Mouse (Mus musculus) neural tube, embryonic 15.5 days (tissue): ENCODE data around the gene Wap. TPM values are rescaled to one million over a fixed set of nuclear protein-coding genes. Genes with fewer than 3 reads are reported as not detected.

Experiments
- ATAC-seq: fragments of 200-750 bp; cut with Nextera tagmentation; 2 replicates; pipeline ENCODE4 v1.8.0; 2017; ENCODE audit warnings: mild to moderate bottlenecking, moderate TSS enrichment, moderate library complexity; ENCODE audit not compliant: low FRiP score
- H3K27ac ChIP-seq: fragments of 300-500 bp; sonication (generic); replicated peaks from 2 replicates; pipeline ENCODE4 v1.5.1; 2015; ENCODE audit warnings: mild to moderate bottlenecking, inconsistent platforms
- H3K27me3 ChIP-seq: fragments of 300-500 bp; sonication (generic); replicated peaks from 2 replicates; pipeline ENCODE4 v1.6.1; 2015; ENCODE audit warnings: inconsistent platforms
- H3K36me3 ChIP-seq: fragments of 300-500 bp; sonication (generic); 2 replicates; pipeline ENCODE4 v1.6.1; 2015; ENCODE audit warnings: inconsistent platforms
- H3K4me1 ChIP-seq: fragments of 300-500 bp; sonication (generic); 2 replicates; pipeline ENCODE4 v1.6.1; 2015; ENCODE audit warnings: inconsistent platforms
- H3K4me2 ChIP-seq: fragments of 300-500 bp; sonication (generic); 2 replicates; pipeline ENCODE4 v1.6.1; 2015; ENCODE audit warnings: inconsistent platforms, mild to moderate bottlenecking, moderate library complexity
- H3K4me3 ChIP-seq: fragments of 300-500 bp; sonication (generic); replicated peaks from 2 replicates; pipeline ENCODE4 v1.5.1; 2015; ENCODE audit warnings: mild to moderate bottlenecking, inconsistent platforms
- H3K9ac ChIP-seq: fragments of 300-500 bp; sonication (generic); replicated peaks from 2 replicates; pipeline ENCODE4 v1.6.1; 2015; ENCODE audit warnings: mild to moderate bottlenecking, inconsistent platforms
- H3K9me3 ChIP-seq: fragments of 300-500 bp; sonication (generic); replicated peaks from 2 replicates; pipeline ENCODE4 v1.6.1; 2016; ENCODE audit warnings: inconsistent platforms
- WGBS: fragments of 180-500 bp; shearing (Covaris S2); methylation state at CpG from one replicate; pipeline ENCODE4 v1.1.7; 2015; ENCODE audit warnings: mixed read lengths; 5-methylcytosine and 5-hydroxymethylcytosine counted together
- polyA plus RNA-seq: library from polyadenylated mRNA; unstranded; fragments of >200 nt; fragmentation: Nextera tagmentation; extraction: Ambion mirVana; gene quantifications from 2 replicates; pipeline ENCODE4 v1.2.1, GENCODE M21; 2015

Wap gene
- polyA plus RNA-seq, 1 experiment from 2014 or later: not detected

DNA sequence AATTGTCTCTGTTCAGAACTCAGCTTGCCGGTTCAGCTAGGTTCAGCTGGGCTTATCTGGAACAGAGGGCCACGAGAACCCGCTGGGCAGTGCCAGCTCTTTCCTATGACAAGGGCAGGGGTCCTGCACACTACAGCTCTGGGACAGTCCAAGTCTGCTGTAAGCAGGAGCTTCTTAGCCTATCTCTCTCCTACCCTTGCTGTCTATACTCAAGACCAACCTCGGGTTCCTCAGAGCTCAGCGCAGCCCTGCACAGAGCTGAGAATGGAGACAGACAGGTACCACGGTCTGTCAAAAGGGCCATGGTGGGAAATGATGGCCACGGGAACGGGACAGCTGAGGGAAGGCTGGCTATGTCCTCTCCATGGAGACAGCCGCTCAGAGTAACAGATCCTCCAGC is 35.2 kb downstream of the Wap start:
- ATAC-seq: no peak
- H3K4me2 ChIP-seq: peak overlapping the region; percentile 89
- peak overlapping the region; percentile 68 for H3K9ac ChIP-seq
- peak overlapping the region; percentile 56 for H3K4me3 ChIP-seq
- peaks cover 23% of the 10 kb centered on the region for H3K36me3 ChIP-seq
- no peaks in the 10 kb centered on the region for H3K27me3 ChIP-seq
- peak overlapping the region; percentile 99 for H3K27ac ChIP-seq
- no peaks in the 10 kb centered on the region for H3K9me3 ChIP-seq
- 76% methylated on average over 9 of the region's 9 CpGs for WGBS
- H3K4me1 ChIP-seq: peaks cover 87% of the 10 kb centered on the region

DNA sequence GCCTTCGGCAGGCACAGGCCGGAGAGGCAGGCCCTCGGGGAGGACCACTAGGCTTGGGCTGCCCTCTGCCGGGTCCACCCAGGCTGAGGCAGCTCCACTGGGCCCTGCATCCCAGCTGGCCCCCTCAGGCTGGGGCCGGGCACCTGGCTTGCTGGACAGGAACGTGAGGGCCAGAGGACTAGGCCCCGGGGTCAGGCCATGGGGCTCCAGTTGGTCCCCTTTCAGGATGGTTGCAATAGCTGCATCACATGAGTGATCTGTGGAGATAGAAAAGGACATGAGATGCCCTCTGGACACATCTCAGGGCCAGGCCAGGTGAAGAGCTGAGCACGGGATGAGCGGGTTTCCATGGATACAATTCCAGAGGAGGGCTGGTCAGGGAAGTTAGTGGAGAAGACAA is 35.8 kb downstream of the Wap start:
- Histone ChIP-seq H3K4me3 (no peak overlapping the region), H3K4me1 (peaks cover 93% of the 10 kb centered on the region), H3K27me3 (no peaks in the 10 kb centered on the region), H3K4me2 (peak overlapping the region; percentile 89), H3K9ac (0 out of 2 replicates have a peak overlapping the region, but pooled peaks have one; percentile 17), H3K36me3 (peaks cover 29% of the 10 kb centered on the region), H3K9me3 (no peaks in the 10 kb centered on the region), H3K27ac (0 out of 2 replicates have a peak overlapping the region, but pooled peaks have one; percentile 9)
- WGBS: 79% methylated on average over 9 of the region's 9 CpGs
- ATAC-seq: no peak

DNA sequence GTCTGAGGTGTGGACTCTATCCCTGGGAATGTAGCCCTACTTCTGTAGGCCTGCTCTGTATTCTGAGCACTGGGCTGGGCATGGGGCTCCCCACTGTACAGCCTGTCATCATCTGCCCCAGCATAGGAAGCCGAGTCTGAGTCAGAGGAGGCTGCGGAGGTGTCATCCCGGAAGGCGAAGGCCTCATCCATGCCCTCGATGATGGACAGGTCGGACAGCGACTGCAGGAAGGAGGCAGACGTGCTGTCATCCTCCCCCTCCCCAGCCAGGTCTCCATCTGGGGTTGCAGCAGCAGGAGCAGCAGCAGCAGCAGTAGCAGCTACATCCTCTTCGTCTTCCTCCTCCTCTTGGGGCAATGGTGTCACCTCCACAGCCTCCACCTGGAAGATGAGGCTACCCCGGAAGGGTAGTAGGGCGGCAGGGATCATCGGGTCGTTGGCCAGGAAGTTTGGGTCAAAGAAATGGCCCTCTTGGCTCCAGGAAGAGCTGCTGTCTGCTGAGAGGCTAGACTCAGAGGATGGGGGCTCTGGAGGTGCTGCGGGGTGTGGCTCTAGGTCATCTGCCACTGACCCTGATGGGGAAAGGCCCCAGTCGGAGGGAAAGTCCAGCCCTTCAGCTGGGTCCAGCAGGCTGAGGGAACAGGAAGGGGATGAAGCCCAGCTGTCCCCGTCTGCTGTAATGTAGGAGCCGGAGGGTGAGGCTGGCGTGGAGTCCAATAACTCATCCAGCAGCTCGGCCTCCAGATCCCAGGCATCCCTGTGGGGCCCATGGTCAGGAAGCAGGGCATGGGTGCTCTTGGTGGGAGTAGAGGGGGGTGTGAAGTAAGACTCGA is 36.6 kb downstream of the Wap start:
- peaks cover 91% of the 10 kb centered on the region for H3K4me1 ChIP-seq
- no peak overlapping the region for H3K4me3 ChIP-seq
- no peaks in the 10 kb centered on the region for H3K9me3 ChIP-seq
- ATAC-seq: no peak
- H3K9ac ChIP-seq: no peak overlapping the region
- WGBS: 79% methylated on average over 20 of the region's 20 CpGs
- H3K36me3 ChIP-seq: peaks cover 37% of the 10 kb centered on the region
- no peaks in the 10 kb centered on the region for H3K27me3 ChIP-seq
- H3K27ac ChIP-seq: 0 out of 2 replicates have a peak overlapping the region, but pooled peaks have one; percentile 9
- peak overlapping the region; percentile 89 for H3K4me2 ChIP-seq

DNA sequence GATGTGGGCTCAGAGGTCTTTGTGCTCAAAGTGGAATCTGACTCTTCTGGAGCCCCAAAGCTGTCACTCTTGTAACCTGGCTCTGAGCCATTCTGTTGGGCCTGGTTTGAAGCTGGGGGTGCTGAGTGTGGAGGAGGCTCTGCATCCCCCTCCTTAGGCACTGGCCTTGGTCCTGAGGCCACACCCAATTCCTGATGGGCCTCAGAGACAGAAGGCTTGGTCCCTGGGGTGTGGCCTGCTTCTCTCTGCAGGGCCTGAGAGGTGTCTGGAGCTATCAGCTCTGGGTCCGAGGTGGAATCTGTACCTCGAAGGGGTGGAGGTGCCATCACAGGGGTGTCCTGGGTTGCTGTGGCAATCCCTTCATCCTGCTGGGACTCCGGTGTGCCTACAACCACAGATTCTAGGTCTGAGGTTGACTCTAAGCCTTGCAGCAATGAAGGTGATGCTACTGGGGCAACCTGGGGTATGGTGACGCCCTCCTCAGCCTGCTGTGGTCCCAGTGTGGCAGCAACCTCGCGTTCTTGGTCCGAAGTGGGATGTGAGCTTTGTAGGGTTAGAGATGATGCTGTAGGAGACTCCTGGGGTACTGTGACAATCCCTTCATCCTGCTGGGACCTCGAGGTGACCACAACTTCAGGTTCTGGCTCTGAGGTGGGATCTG is 38.0 kb downstream of the Wap start:
- Histone ChIP-seq H3K36me3 (peaks cover 51% of the 10 kb centered on the region), H3K9ac (no peak overlapping the region), H3K9me3 (no peaks in the 10 kb centered on the region), H3K4me3 (no peak overlapping the region), H3K4me2 (no peak overlapping the region), H3K4me1 (peaks cover 79% of the 10 kb centered on the region), H3K27ac (peak overlapping the region; percentile 81; the same call in 1 of the 2 replicates), H3K27me3 (no peaks in the 10 kb centered on the region)
- 88% methylated on average over 8 of the region's 8 CpGs for WGBS
- no peak for ATAC-seq

DNA sequence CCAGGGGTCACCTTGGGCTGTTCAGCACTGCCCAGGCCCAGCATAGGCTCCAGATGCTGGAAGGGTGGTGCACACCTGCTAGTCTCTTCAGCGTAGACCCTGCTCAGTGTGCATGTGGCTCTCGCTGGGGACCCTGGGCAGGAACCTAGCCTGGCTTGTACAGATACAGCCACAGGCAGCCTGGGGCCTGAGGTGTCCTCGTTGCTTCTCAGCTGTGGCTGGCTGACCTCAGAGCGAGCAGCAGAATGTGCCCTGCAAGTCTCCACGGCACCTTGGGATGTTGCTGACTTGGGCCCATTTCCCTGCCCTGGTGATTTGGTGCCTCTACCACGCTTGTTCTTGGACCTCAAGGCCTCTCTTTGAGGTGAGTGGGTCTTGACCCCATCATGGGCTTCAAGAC is 38.6 kb downstream of the Wap start:
- H3K4me3 ChIP-seq: 0 out of 2 replicates have a peak overlapping the region, but pooled peaks have one; percentile 22
- peaks cover 74% of the 10 kb centered on the region for H3K4me1 ChIP-seq
- peaks cover 56% of the 10 kb centered on the region for H3K36me3 ChIP-seq
- H3K9ac ChIP-seq: peak overlapping the region; percentile 40; the same call in 1 of the 2 replicates
- H3K9me3 ChIP-seq: no peaks in the 10 kb centered on the region
- 81% methylated on average over 6 of the region's 6 CpGs for WGBS
- peak; percentile 13; the same call in 1 of the 2 replicates for ATAC-seq
- H3K27ac ChIP-seq: peak overlapping the region; percentile 81
- peak overlapping the region; percentile 54 for H3K4me2 ChIP-seq
- H3K27me3 ChIP-seq: no peaks in the 10 kb centered on the region

DNA sequence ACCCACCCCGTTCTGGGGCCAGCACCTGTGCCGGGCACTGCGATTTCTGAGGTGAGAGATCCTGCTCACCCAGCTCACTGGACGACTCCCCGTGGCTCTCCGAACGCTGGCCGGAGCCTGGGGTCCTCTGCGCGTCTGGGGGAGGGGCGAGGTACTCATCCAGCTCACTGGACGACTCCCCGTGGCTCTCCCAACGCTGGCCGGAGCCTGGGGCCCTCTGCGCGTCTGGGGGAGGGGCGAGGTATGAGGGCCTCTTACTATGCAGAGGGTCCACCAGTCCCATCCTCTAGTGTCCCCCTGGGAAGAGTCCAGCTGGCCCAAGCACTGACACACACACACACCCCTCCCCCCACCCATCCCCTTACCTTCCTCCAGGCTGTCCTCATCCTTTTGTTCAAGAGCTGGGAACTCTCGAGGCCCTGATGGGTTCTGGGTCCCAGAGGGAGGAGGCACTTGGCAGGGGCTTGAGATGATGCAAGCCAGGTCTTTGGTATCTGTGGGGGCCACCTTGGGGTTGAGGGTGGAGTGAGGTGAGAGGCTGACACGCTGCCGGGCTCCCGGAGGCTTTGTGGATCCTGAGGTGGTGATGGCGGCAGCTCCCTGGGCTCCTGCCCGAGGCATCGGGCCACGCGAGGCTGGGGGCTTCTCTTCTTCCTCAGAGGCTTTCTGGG is 39.3 kb downstream of the Wap start:
- Histone ChIP-seq H3K4me2 (peak overlapping the region; percentile 54), H3K36me3 (peaks cover 62% of the 10 kb centered on the region), H3K9ac (peak overlapping the region; percentile 40), H3K9me3 (no peaks in the 10 kb centered on the region), H3K4me1 (peaks cover 67% of the 10 kb centered on the region), H3K4me3 (peak overlapping the region; percentile 22; the same call in 1 of the 2 replicates), H3K27me3 (no peaks in the 10 kb centered on the region), H3K27ac (peak overlapping the region; percentile 81)
- WGBS: 11% methylated on average over 27 of the region's 27 CpGs
- ATAC-seq: peak; percentile 29; the same call in 1 of the 2 replicates

GRCm38 (mm10) chr11:6598191-6598889 is 40.1 kb downstream of the Wap start:
- peaks cover 70% of the 10 kb centered on the region for H3K36me3 ChIP-seq
- H3K4me2 ChIP-seq: peak overlapping the region; percentile 54
- H3K4me3 ChIP-seq: 0 out of 2 replicates have a peak overlapping the region, but pooled peaks have one; percentile 22
- peak overlapping the region; percentile 81 for H3K27ac ChIP-seq
- peak overlapping the region; percentile 40 for H3K9ac ChIP-seq
- ATAC-seq: 0 out of 2 replicates have a peak, but pooled peaks have one; percentile 3
- H3K9me3 ChIP-seq: no peaks in the 10 kb centered on the region
- no peaks in the 10 kb centered on the region for H3K27me3 ChIP-seq
- 53% methylated on average over 19 of the region's 19 CpGs for WGBS
- H3K4me1 ChIP-seq: peaks cover 59% of the 10 kb centered on the region

GRCm38 (mm10) chr11:6597523-6597922 is 40.9 kb downstream of the Wap start:
- ATAC-seq: peak; percentile 12; the same call in 1 of the 2 replicates
- Histone ChIP-seq H3K36me3 (peaks cover 77% of the 10 kb centered on the region), H3K9ac (no peak overlapping the region), H3K4me2 (no peak overlapping the region), H3K4me1 (peaks cover 51% of the 10 kb centered on the region), H3K4me3 (no peak overlapping the region), H3K9me3 (no peaks in the 10 kb centered on the region), H3K27me3 (no peaks in the 10 kb centered on the region), H3K27ac (peak overlapping the region; percentile 81)
- 59% methylated on average over 7 of the region's 7 CpGs for WGBS

DNA sequence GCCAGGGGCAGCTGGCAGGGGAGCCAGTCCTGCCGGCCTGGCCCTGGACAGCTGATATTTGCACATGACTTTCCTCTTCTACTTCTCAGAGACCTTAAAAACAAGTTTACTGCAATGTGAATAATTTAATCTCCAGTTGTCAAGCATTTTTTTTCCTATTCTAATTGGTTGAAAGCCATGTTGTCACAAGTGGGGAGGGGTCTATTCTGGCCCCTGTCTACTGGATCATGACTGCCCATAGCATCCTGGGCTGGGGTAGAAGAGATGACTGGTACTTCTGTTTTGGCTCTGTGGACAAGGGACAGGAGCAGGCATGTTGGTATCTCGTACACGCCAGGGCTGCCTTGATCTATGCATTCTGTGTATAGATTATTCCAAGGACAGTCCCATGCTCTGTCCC is 41.8 kb downstream of the Wap start:
- H3K4me1 ChIP-seq: peaks cover 42% of the 10 kb centered on the region
- H3K9me3 ChIP-seq: no peaks in the 10 kb centered on the region
- peaks cover 77% of the 10 kb centered on the region for H3K36me3 ChIP-seq
- no peak overlapping the region; the same call in 1 of the 2 replicates for H3K27ac ChIP-seq
- H3K4me2 ChIP-seq: no peak overlapping the region
- 86% methylated on average over 3 of the region's 3 CpGs for WGBS
- H3K4me3 ChIP-seq: no peak overlapping the region
- H3K9ac ChIP-seq: no peak overlapping the region
- no peak for ATAC-seq
- no peaks in the 10 kb centered on the region for H3K27me3 ChIP-seq

DNA sequence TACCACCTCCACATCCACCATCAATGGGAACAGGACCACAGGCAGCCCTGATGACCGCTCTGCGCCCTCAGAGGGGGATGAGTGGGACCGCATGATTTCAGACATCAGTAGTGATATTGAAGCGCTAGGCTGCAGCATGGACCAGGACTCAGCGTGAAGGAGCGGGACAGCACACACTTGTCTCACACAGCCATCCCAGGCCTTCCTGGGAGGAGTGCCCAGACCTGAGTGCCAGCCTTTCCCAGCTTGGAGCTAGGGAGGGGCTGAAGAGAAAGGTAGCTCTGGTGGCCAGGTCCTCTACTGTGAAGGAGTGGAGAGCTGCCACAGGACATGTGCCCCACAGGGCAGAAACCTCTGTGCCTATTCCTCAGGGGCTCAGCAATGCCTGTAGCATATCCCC is 42.2 kb downstream of the Wap start:
- Histone ChIP-seq H3K4me1 (peaks cover 37% of the 10 kb centered on the region), H3K9ac (no peak overlapping the region), H3K4me2 (no peak overlapping the region), H3K27ac (no peak overlapping the region; the same call in 1 of the 2 replicates), H3K4me3 (no peak overlapping the region), H3K9me3 (no peaks in the 10 kb centered on the region), H3K27me3 (no peaks in the 10 kb centered on the region), H3K36me3 (peaks cover 77% of the 10 kb centered on the region)
- WGBS: 98% methylated on average over 6 of the region's 6 CpGs
- ATAC-seq: no peak

DNA sequence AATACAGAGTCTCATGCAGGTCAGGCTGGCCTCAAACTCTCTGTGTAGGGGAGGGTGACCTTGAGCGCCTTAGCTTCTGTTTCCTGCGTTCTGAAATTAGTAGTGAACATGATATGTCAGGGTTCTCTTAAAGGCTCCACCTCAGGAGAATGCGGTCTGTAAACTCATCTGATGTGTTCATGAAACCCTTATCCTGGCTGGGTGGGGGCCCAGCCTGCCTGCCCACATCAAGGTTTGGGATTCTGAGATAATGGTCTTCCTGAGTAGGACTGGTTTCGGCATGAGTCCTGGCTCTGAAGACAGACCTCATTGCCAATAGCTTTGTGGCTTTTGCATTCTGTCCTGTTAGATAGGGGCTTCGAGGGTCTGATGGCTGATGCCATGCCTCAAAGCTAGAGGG is 43.1 kb downstream of the Wap start:
- no peak for ATAC-seq
- WGBS: 95% methylated on average over 5 of the region's 5 CpGs
- Histone ChIP-seq H3K4me2 (no peak overlapping the region), H3K27me3 (no peaks in the 10 kb centered on the region), H3K9me3 (no peaks in the 10 kb centered on the region), H3K4me3 (no peak overlapping the region), H3K9ac (no peak overlapping the region), H3K4me1 (peaks cover 30% of the 10 kb centered on the region), H3K36me3 (peaks cover 78% of the 10 kb centered on the region), H3K27ac (0 out of 2 replicates have a peak overlapping the region, but pooled peaks have one; percentile 18)
